9 mouse cellular contexts compared by ENCODE assay signal in the genomic region with DNA sequence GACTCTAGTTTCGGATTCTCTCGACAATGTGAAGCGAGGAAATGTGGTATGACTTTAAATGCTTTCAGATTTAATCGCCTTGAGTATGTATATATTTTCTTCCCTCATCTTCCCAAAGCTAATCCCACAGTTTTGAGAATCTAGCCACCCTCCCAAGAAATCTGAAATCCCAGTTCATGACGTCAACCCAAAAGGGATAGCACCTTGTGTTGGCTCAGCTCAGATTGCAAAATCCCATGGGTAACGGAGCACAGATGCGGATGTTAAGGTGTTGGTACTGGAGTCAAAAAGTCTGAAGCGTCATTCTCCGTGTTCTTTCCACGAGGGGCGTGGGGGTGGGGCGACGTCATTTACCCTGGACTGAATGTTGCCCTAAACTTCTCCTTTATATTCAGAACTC. TPM values are rescaled to one million over a fixed set of nuclear protein-coding genes. Genes with fewer than 3 reads are reported as not detected.
A peak's percentile ranks its signal among the peaks of the same experiment; 100 is the strongest.
DNase-seq lines count a peak whose midpoint lies in the region; ATAC-seq and TF ChIP-seq lines count a peak whose summit lies in the region.
"Had no signal": no experiment of that assay in that cellular context is flagged by ENCODE, and none has a peak within 500 bp of the region (broad histone marks: within the 10 kb centered on the region; RNA-seq: fewer than 3 reads in every experiment).

No protein-coding gene starts in this region.

- peak overlapping the region; percentile 79; the same call in 1 of the 2 replicates for H3K9ac ChIP-seq in heart, embryonic 12.5 days
- no peak overlapping the region for H3K9ac ChIP-seq in forebrain, postnatal 0 days

- peaks cover 21% of the 10 kb centered on the region for H3K27me3 ChIP-seq in heart, embryonic 12.5 days (replicated peaks)
- H3K27me3 ChIP-seq in E14TG2a.4 (ENCODE audit: insufficient read depth, low read length) = peaks cover 79% of the 10 kb centered on the region
- H3K27me3 ChIP-seq in forebrain, postnatal 0 days (ENCODE audit: insufficient read depth, low read length) = peaks cover 11% of the 10 kb centered on the region; the same call in 1 of the 2 replicates

- peak overlapping the region; percentile 62 for H3K4me3 ChIP-seq in heart, embryonic 12.5 days
- peak overlapping the region; percentile 76 for H3K4me3 ChIP-seq in E14TG2a.4 (replicated peaks; ENCODE audit: low read length)
- peak overlapping the region; percentile 61 for H3K4me3 ChIP-seq in forebrain, postnatal 0 days (ENCODE audit: low read depth, low read length)

- no peak for TF ChIP-seq CTCF in E14TG2a.4 (conservative IDR thresholded peaks at IDR 0.05; ENCODE audit: low read length)
- TF ChIP-seq CTCF in forebrain, postnatal 0 days (IDR thresholded peaks at IDR 0.05; ENCODE audit: low read depth) = no peak

- ATAC-seq in heart, embryonic 12.5 days (ENCODE audit: insufficient number of reproducible peaks, low FRiP score) = no peak
- no peak for ATAC-seq in forebrain, postnatal 0 days
- no peak for ATAC-seq in granulocyte monocyte progenitor cell, adult 5-6 weeks (replicated peaks; ENCODE audit: poor library complexity, severe bottlenecking)
- ATAC-seq: activated CD4-positive, CD25-positive, alpha-beta regulatory T cell, adult 4 months had no signal

- 32% methylated on average over 13 of the region's 13 CpGs for WGBS in heart, embryonic 12.5 days
- 31% methylated on average over 13 of the region's 13 CpGs for WGBS in forebrain, postnatal 0 days

- peaks cover 44% of the 10 kb centered on the region for H3K4me1 ChIP-seq in heart, embryonic 12.5 days (replicated peaks)
- peaks cover 24% of the 10 kb centered on the region for H3K4me1 ChIP-seq in E14TG2a.4 (replicated peaks; ENCODE audit: low read depth, low read length)
- H3K4me1 ChIP-seq in forebrain, postnatal 0 days (ENCODE audit: insufficient read depth) = no peaks in the 10 kb centered on the region

- intact Hi-C loops in heart, postnatal 10 days (cut with DNase I) = loop anchor here (1.0 to 5.0 kb wide), 2 partner anchors 23 to 154 kb away; no protein-coding TSS in a partner anchor

- DNase-seq in heart, postnatal 10 days = no peak
- DNase-seq in forebrain, postnatal 0 days = no peak
- peak; percentile 38 for DNase-seq in lung, postnatal 25 days (ENCODE audit: low spot score)
- no peak for DNase-seq in retina, postnatal 1 day
- DNase-seq in gastrocnemius, postnatal 25 days = no peak

- no peak overlapping the region for H3K27ac ChIP-seq in heart, embryonic 12.5 days (ENCODE audit: poor library complexity, severe bottlenecking)
- 0 out of 2 replicates have a peak overlapping the region, but pooled peaks have one; percentile 58 for H3K27ac ChIP-seq in forebrain, postnatal 0 days (ENCODE audit: low read depth, low read length)

- no peaks in the 10 kb centered on the region for H3K36me3 ChIP-seq in heart, embryonic 12.5 days
- H3K36me3 ChIP-seq in E14TG2a.4 (ENCODE audit: insufficient read depth, low read length) = no peaks in the 10 kb centered on the region
- H3K36me3 ChIP-seq in forebrain, postnatal 0 days (ENCODE audit: insufficient read depth) = no peaks in the 10 kb centered on the region

- peak overlapping the region; percentile 88 for H3K4me2 ChIP-seq in heart, embryonic 12.5 days
- peak overlapping the region; percentile 87 for H3K4me2 ChIP-seq in forebrain, postnatal 0 days (ENCODE audit: low read depth)

- H3K9me3 ChIP-seq in heart, embryonic 12.5 days (replicated peaks) = no peaks in the 10 kb centered on the region
- no peaks in the 10 kb centered on the region for H3K9me3 ChIP-seq in E14TG2a.4 (ENCODE audit: low read length)
- H3K9me3 ChIP-seq in forebrain, postnatal 0 days (ENCODE audit: low read length) = no peaks in the 10 kb centered on the region

RNA-seq across cellular contexts. Expression of a gene that starts 1.1 kb away (rescaled TPM):
- polyA plus RNA-seq in heart, embryonic 12.5 days (2016; fragmentation: Nextera tagmentation; extraction: Ambion mirVana) = 3.9 and 4.2 TPM in 2 replicates
- total RNA-seq in heart, postnatal 10 days (2021) = 10 to 100 TPM; 22.7 to 30.3 TPM
- total RNA-seq in forebrain, postnatal 0 days (2014; rRNA removed) = 7.3 and 8.5 TPM in 2 replicates
- polyA plus RNA-seq in forebrain, postnatal 0 days (2015; fragmentation: Nextera tagmentation; extraction: Ambion mirVana) = 2.8 and 3.4 TPM in 2 replicates
- under 1 TPM; 0.08 to 0.27 TPM for total RNA-seq in gastrocnemius, postnatal 25 days (2021)
- total RNA-seq in granulocyte monocyte progenitor cell, adult 5-6 weeks (2014; fragmentation: Nextera tagmentation) = not detected in 2 replicates
- total RNA-seq in granulocyte monocyte progenitor cell, adult 5-6 weeks (2017) = not detected in 2 replicates
- polyA plus RNA-seq: activated CD4-positive, CD25-positive, alpha-beta regulatory T cell, adult 4 months had no signal
